In the genomic region with DNA sequence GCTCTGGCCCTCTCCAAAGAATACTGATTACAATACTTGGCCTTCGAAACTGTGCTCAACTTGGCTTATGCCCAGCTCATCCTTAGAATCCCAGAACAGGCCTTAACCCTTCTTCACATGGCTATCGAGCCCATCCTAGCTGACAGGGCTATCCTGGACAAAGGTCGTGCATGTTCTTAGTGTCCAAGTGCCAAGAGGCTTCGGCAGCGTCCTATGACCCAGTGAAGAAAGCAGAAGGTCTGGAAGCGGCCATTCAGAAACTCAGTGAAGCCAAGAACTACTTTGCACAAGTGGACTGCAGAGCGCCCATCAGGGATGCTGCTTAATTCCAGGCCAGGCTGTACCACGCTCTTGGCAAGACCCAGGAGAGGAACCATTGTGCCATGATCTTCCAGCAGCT, we compare ENCODE assay signal across 12 mouse cellular contexts. TPM values are rescaled to one million over a fixed set of nuclear protein-coding genes. Genes with fewer than 3 reads are reported as not detected.
DNase-seq lines count a peak whose midpoint lies in the region.
"Had no signal": no experiment of that assay in that cellular context is flagged by ENCODE, and none has a peak within 500 bp of the region (broad histone marks: within the 10 kb centered on the region; RNA-seq: fewer than 3 reads in every experiment).

No protein-coding gene starts in this region.

- peak; percentile 1 to 2 for DNase-seq in adrenal gland, postnatal 4 days (ENCODE audit: low spot score in 2 of 2)
- peak; percentile 0 to 1 for DNase-seq in cerebellum, postnatal 14 days
- peak; percentile 2 for DNase-seq in kidney, postnatal 10 days
- peak; percentile 1 for DNase-seq in layer of hippocampus, adult 9-11 months
- peak; percentile 2 for DNase-seq in right cerebral cortex, postnatal 14 days
- peak; percentile 26 for DNase-seq in testis, postnatal 10 days (ENCODE audit: low spot score)

RNA-seq across cellular contexts. Expression of a gene that starts 10.4 kb away (rescaled TPM):
- total RNA-seq in adrenal gland, postnatal 4 days (2021) = not detected
- total RNA-seq: adrenal gland, adult 2 months; adrenal gland, postnatal 10 days; adrenal gland, postnatal 36 days; common myeloid progenitor, adult 5-6 weeks; ES-E14; MEL had no signal

RNA-seq across cellular contexts. Expression of a gene that starts 10.5 kb away (rescaled TPM):
- total RNA-seq in adrenal gland, postnatal 4 days (2021) = not detected
- total RNA-seq: adrenal gland, adult 2 months; adrenal gland, postnatal 10 days; adrenal gland, postnatal 36 days; common myeloid progenitor, adult 5-6 weeks; ES-E14; MEL had no signal

Comparison
In these comparisons a context has a peak if more than half of its experiments do, and no peak if none do; other contexts are left out.
1. Peak in every context shown above with its lines: DNase-seq.